Mouse (Mus musculus) frontal cortex, postnatal 14 days (tissue): Measurements from ENCODE around the gene Olfr1335.
"Not testable (repeated sequence)": the region's sequence is repeated elsewhere in the genome, so short reads cannot be mapped to it uniquely, and the experiment has no call there.

Source experiments
- DNase-seq, 2 experiments: peaks; one replicate each; pipeline ENCODE4 v3.0.0; 2022; ENCODE audit warnings: low spot score in 2 of 2

Gene Olfr1335

DNA sequence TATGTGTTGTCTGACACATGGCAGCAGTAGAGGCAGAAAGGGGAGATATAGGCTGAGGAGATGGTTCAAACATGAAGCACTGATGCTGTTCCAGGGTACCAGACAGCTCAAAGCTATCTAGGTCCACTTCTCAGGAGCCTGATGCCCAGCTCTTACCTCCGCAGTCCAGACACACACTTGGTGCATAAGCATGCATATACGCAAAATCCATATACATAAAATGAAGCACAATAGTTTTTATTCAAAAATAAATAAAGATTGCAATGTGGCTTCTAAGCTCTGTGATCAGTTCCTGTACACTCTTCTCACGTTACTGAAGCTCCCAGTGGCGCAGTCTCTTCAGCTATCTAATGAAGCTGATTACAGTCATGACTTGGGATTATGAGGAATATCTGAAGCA, at the start of gene Olfr1335:
TSS of gene Olfr1335 (minus strand) at position 101 of the 400 bp plus-strand sequence.
- no peak for DNase-seq

DNA sequence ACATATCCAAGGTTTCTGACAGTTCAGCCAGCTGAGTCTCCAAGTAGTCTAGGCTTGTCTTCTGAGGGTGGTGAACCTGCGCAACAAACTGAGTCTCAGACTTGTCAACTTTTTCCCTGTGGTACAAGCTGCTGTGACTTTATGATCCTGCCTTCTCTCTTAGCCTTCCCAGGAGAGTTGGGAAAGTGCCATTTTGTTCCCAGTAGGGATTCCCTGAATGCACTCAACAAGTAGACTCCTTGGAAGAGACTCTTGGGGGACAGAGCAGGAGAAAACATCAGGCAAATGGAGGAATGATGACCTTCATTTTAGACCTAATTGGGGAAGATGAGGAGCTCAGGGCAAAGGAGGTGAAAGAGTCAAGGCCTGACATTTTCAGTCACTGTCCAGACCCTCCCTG, 26.4 kb upstream of the Olfr1335 start, which contains the start of gene Olfr1333:
TSS of gene Olfr1333 (minus strand) at position 101 of the 400 bp plus-strand sequence.
- DNase-seq = no peak

DNA sequence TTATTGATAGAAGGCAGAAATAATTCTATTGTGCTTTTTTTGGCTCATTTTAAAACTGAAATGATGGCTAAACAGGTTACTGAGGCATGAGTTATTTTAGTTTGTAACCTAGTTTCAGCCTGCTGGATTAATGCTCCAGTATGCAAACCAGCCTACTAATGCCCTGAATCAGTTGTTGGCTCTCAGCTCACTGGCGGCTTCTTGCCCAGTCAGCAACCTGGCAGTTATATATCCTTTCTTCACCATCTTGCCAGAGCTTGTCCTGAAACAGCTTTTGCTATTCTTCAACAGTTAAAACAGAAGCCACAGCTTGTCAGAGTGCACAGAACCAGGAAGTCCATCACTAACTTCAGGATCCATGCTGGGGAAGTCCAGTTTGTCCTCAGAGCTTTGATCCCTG, 9.2 kb upstream of the Olfr1335 start:
- no peak for DNase-seq

DNA sequence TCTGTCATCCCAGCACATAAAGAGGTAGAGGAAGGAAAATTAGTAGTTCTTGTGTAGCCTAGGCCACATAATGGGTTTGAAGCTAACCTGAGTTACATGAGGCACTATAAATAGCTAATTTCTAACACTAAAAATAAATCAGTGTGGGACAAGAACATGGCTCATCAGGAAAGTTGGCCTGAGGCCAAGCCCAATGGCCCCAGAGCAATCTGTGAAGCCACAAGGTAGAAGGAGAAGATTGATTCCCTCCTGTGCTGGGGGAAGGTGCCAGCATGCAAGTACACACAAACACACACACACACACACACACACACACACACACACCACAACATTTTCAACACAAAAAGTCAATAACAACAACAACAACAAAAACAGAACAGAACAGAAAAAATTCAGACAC, 16.9 kb downstream of the Olfr1335 start:
- DNase-seq = not testable (repeated sequence)

DNA sequence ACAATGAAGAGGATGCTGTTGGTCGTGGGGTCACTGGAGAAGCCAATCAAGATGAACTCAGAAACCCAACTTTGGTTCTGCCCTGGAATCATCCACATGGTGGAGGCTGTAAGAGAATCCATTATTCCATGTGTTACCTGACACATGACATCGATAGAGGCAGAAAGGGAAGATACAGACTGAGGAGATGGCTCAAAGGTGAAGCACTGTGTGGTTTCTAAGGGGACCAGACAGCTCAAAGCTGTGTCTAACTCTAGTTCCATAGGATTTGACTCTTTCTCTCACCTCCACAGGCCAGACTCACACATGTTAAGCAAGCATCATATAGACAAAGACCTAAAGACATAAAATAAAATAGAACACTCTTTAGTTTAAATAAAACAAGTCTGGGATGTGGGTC, 27.3 kb downstream of the Olfr1335 start, which contains the start of gene Olfr1337:
TSS of gene Olfr1337 (minus strand) at position 101 of the 400 bp plus-strand sequence.
- no peak for DNase-seq
